Mouse (Mus musculus) heart, postnatal 0 days (tissue): ENCODE results near the gene Ecpas. TPM values are rescaled to one million over a fixed set of nuclear protein-coding genes. Genes with fewer than 3 reads are reported as not detected.

Experiments used
- ATAC-seq: fragments of 200-750 bp; cut with Nextera tagmentation; 2 replicates; pipeline ENCODE4 v1.8.0; 2017; ENCODE audit warnings: low read depth, moderate number of reproducible peaks, moderate library complexity; ENCODE audit not compliant: insufficient read depth
- DNase-seq: peaks from one replicate; pipeline ENCODE4 v3.0.0-alpha.2; 2016; ENCODE audit warnings: low spot score
- H3K27ac ChIP-seq: fragments of 300-500 bp; sonication (generic); 2 replicates; pipeline ENCODE4 v1.5.1; 2014; ENCODE audit warnings: low read depth, mild to moderate bottlenecking
- H3K27me3 ChIP-seq: fragments of 300-500 bp; sonication (generic); 2 replicates; pipeline ENCODE4 v1.6.1; 2014; ENCODE audit warnings: low read length, mixed read lengths; ENCODE audit not compliant: control insufficient read depth, insufficient read depth
- H3K36me3 ChIP-seq: fragments of 300-500 bp; sonication (generic); replicated peaks from 2 replicates; pipeline ENCODE4 v1.6.1; 2014; ENCODE audit warnings: low read length, mixed read lengths; ENCODE audit not compliant: control insufficient read depth, insufficient read depth
- H3K4me1 ChIP-seq: fragments of 300-500 bp; sonication (generic); 2 replicates; pipeline ENCODE4 v1.6.1; 2014; ENCODE audit warnings: antibody characterized with exemption; ENCODE audit not compliant: control insufficient read depth, insufficient read depth
- H3K4me2 ChIP-seq: fragments of 300-500 bp; sonication (generic); 2 replicates; pipeline ENCODE4 v1.6.1; 2014; ENCODE audit warnings: low read depth, mild to moderate bottlenecking, low read length, moderate library complexity
- H3K4me3 ChIP-seq: fragments of 300-500 bp; sonication (generic); 2 replicates; pipeline ENCODE4 v1.5.1; 2014; ENCODE audit warnings: low read depth, low read length
- H3K9ac ChIP-seq: fragments of 300-500 bp; sonication (generic); replicated peaks from 2 replicates; pipeline ENCODE4 v1.6.1; 2014; ENCODE audit warnings: low read depth, low read length, mixed read lengths
- H3K9me3 ChIP-seq: fragments of 300-500 bp; sonication (generic); replicated peaks from 2 replicates; pipeline ENCODE4 v1.6.1; 2016; ENCODE audit warnings: low read length; ENCODE audit not compliant: control insufficient read depth
- CTCF ChIP-seq: IDR thresholded peaks from 2 replicates; pipeline ENCODE4 v1.5.1; 2016; ENCODE audit warnings: antibody characterized with exemption, control low read depth, low read depth
- EP300 ChIP-seq: IDR thresholded peaks from 2 replicates; pipeline ENCODE4 v1.6.1; 2016; ENCODE audit warnings: antibody characterized with exemption, low read depth
- WGBS: fragments of 180-500 bp; shearing (Covaris S2); extraction: QIAGEN DNeasy Blood & Tissue Kit; methylation state at CpG from one replicate; pipeline ENCODE4 v1.1.7; 2014; 5-methylcytosine and 5-hydroxymethylcytosine counted together
- polyA plus RNA-seq: library from polyadenylated mRNA; unstranded; fragments of >200 nt; fragmentation: Nextera tagmentation; extraction: Ambion mirVana; gene quantifications from 2 replicates; pipeline ENCODE4 v1.2.1, GENCODE M21; 2015
- total RNA-seq: library from RNA; depleted of rRNA; stranded (reverse); fragments of >200 nt; gene quantifications from 2 replicates; pipeline ENCODE4 v1.2.3, GENCODE M21; 2014; ENCODE audit warnings: low replicate concordance; rRNA removed

The Ecpas gene
- total and polyA plus RNA-seq, 2 experiments from 2014 or later: 26.7 to 62.9 TPM

DNA sequence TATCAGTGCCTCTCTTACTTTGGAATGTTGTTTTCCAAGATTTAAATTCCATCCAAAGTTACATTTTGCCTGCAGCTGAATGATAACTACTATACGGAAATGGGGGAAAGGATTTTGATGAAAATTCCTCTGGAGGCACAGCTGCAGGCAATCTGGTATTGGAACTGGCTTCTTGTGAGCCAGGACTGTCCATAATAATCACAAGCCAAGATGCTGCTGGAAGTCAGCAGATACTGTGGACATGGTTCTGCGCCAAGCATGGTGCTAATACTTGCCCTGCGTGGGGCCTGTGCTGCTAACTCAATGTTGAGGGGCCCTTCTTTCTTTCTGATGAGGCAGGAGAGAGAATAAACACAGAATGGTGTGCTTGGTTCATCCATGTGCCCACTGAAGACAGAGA lies 149.1 kb downstream of the Ecpas start:
- Histone ChIP-seq H3K4me2 (no peak overlapping the region), H3K9me3 (no peaks in the 10 kb centered on the region), H3K9ac (no peak overlapping the region), H3K4me1 (no peaks in the 10 kb centered on the region), H3K4me3 (no peak overlapping the region), H3K27me3 (no peaks in the 10 kb centered on the region), H3K36me3 (no peaks in the 10 kb centered on the region), H3K27ac (no peak overlapping the region; the same call in 1 of the 2 replicates)
- WGBS: 59% methylated on average over 3 of the region's 3 CpGs
- ATAC-seq (no peak), DNase-seq (no peak)
- TF ChIP-seq CTCF (no peak), EP300 (no peak)

DNA sequence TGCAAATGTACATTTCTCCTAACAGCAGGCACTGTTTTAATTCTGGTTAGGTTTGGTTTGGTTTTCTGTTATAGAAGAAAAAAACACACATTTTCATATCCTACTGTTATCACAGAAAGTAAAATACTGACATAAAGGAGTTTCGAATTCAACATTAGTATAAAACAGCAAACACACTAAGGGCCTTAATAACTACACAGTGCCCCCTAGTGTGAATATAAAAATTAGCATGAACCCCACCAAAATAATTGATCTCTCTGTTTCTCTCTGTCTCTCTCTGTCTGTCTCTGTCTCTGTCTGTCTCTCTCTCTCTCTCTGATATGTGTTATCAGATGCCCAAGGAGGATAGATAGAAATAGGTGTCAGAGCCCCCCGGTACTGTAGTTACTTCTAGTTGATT lies 163.0 kb downstream of the Ecpas start:
- no peaks in the 10 kb centered on the region for H3K36me3 ChIP-seq
- TF ChIP-seq CTCF (peak; percentile 63), EP300 (no peak)
- WGBS: 34% methylated on average over 2 of the region's 2 CpGs
- no peaks in the 10 kb centered on the region for H3K9me3 ChIP-seq
- H3K4me3 ChIP-seq: no peak overlapping the region
- no peak overlapping the region for H3K4me2 ChIP-seq
- no peaks in the 10 kb centered on the region for H3K27me3 ChIP-seq
- H3K9ac ChIP-seq: no peak overlapping the region
- no peak overlapping the region for H3K27ac ChIP-seq
- no peak for ATAC-seq
- no peaks in the 10 kb centered on the region for H3K4me1 ChIP-seq
- DNase-seq: peak; percentile 41

DNA sequence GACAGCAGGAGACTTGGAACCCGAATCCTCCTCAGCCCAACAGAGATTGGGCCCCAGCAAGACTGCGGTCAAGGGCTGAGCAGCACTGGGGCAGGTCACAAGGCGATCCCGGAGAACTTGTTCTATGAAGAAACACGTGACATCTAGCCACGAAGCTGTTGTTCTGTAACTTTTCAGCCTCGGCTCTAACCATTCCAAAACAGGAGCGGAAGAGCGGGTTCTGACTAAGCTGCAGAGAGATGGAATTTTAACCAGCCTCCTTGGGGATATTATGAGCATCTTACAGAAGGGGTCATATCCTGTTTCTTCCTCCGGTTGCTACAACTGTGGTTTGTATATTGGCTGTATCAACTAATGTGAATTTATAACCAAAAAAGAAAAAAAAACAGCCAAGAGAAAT lies 163.4 kb downstream of the Ecpas start:
- Histone ChIP-seq H3K9me3 (no peaks in the 10 kb centered on the region), H3K4me1 (no peaks in the 10 kb centered on the region), H3K27me3 (no peaks in the 10 kb centered on the region), H3K4me2 (no peak overlapping the region), H3K36me3 (no peaks in the 10 kb centered on the region), H3K9ac (no peak overlapping the region), H3K4me3 (no peak overlapping the region), H3K27ac (no peak overlapping the region)
- no peak for TF ChIP-seq EP300
- TF ChIP-seq CTCF: no peak
- whole genome bisulfite sequencing: 52% methylated on average over 10 of the region's 10 CpGs
- peak; percentile 16 for DNase-seq
- peak; percentile 24; the same call in 1 of the 2 replicates for ATAC-seq

Other genes with a start within 250 kb of the Ecpas start
- gene Olfr267, start 125.0 kb downstream of the Ecpas start, total RNA-seq: not detected in 2 replicates
- gene Olfr267, start 125.0 kb downstream of the Ecpas start, polyA plus RNA-seq: 0.04 TPM in 1 of 2 replicates, not detected in the other
- gene Zkscan16, start 30.9 kb upstream of the Ecpas start, total RNA-seq: not detected in 2 replicates
- gene Zkscan16, start 30.9 kb upstream of the Ecpas start, polyA plus RNA-seq: 0.05 TPM in 1 of 2 replicates, not detected in the other
- gene Ptgr1, start 74.4 kb upstream of the Ecpas start, total RNA-seq: 6.5 and 8.6 TPM in 2 replicates
- 6.9 and 8.1 TPM in 2 replicates for gene Ptgr1, start 74.4 kb upstream of the Ecpas start, polyA plus RNA-seq
- gene Dnajc25, start 82.3 kb upstream of the Ecpas start, total RNA-seq: 5.1 and 5.3 TPM in 2 replicates
- gene Dnajc25, start 82.3 kb upstream of the Ecpas start, polyA plus RNA-seq: 12.4 and 14.4 TPM in 2 replicates
- not detected in 2 replicates for gene Gm20503, start 90.5 kb upstream of the Ecpas start, total RNA-seq
- 19.8 TPM in 2 replicates for gene Gm20503, start 90.5 kb upstream of the Ecpas start, polyA plus RNA-seq
- gene Gng10, start 122.3 kb upstream of the Ecpas start, total RNA-seq: 16.7 and 34.2 TPM in 2 replicates
- 38.4 and 41.3 TPM in 2 replicates for gene Gng10, start 122.3 kb upstream of the Ecpas start, polyA plus RNA-seq
- not detected in 2 replicates for gene AI481877, start 226.2 kb upstream of the Ecpas start, total RNA-seq
- not detected in 2 replicates for gene AI481877, start 226.2 kb upstream of the Ecpas start, polyA plus RNA-seq